Mouse (Mus musculus): Measurements from ENCODE around the gene Rftn1. TPM values are rescaled to one million over a fixed set of nuclear protein-coding genes. Genes with fewer than 3 reads are reported as not detected.

The Rftn1 gene
- polyA plus RNA-seq, 1 experiment = 2.8 TPM

DNA sequence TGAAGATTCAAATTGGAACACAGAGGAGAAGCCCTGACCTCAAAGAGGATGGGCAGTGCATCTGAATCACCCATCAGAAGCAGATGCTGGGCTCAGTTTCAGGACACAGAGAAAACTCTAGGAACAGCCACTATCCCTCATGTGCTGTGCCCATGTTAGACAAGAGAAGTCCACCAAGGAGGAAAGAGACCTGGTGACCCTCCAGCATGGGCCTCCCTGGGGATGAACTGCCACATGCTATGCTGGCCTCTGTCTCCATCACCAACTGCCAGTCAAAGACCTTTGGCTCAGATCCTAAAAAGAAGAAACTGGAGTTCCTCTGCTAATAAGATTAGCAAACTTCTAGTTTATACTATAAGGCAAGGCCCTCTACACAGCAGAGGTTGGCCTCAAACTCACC is 188.7 kb downstream of the Rftn1 start:
- H3K36me3 ChIP-seq (ENCODE audit: control insufficient read depth, insufficient read depth, low read length) = no peaks in the 10 kb centered on the region
- H3K27ac ChIP-seq (ENCODE audit: control insufficient read depth, insufficient read depth, low read depth, low read length) = no peak overlapping the region
- H3K4me3 ChIP-seq (ENCODE audit: control insufficient read depth, low read depth, low read length) = no peak overlapping the region
- TF ChIP-seq POLR2A (IDR thresholded peaks at IDR 0.05; ENCODE audit: control insufficient read depth, low read depth, low read length) (no peak), CTCF (IDR thresholded peaks at IDR 0.05; ENCODE audit: control insufficient read depth, insufficient read depth, insufficient replicate concordance, low read depth, low read length) (no peak)
- no peaks in the 10 kb centered on the region for H3K27me3 ChIP-seq (ENCODE audit: control insufficient read depth, insufficient read depth, low read length)
- no peaks in the 10 kb centered on the region for H3K4me1 ChIP-seq (ENCODE audit: control insufficient read depth, insufficient read depth, low read length)

DNA sequence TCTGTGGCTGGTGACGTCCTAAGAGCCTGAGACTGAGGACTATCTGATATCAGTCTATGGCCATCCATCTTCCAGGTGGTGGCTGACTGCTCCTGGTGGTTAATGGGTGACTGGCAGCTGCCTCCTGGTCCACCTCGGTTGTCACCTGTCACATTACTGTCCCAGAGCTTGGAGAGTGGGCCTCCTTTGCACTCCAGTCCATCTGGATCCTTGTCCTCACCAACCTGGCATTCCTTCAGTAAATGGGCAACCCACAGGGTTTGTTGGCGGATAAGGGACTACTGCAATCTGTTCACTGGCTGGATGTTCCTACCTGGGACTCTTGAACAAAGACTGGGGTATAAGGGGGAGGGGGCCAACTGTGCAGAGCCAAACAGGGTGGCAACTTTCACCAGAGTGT is 189.9 kb downstream of the Rftn1 start:
- Histone ChIP-seq H3K27ac (ENCODE audit: control insufficient read depth, insufficient read depth, low read depth, low read length) (no peak overlapping the region), H3K27me3 (ENCODE audit: control insufficient read depth, insufficient read depth, low read length) (no peaks in the 10 kb centered on the region), H3K4me3 (ENCODE audit: control insufficient read depth, low read depth, low read length) (no peak overlapping the region), H3K4me1 (ENCODE audit: control insufficient read depth, insufficient read depth, low read length) (no peaks in the 10 kb centered on the region), H3K36me3 (ENCODE audit: control insufficient read depth, insufficient read depth, low read length) (no peaks in the 10 kb centered on the region)
- TF ChIP-seq CTCF (IDR thresholded peaks at IDR 0.05; ENCODE audit: control insufficient read depth, insufficient read depth, insufficient replicate concordance, low read depth, low read length) (no peak), POLR2A (IDR thresholded peaks at IDR 0.05; ENCODE audit: control insufficient read depth, low read depth, low read length) (no peak)

DNA sequence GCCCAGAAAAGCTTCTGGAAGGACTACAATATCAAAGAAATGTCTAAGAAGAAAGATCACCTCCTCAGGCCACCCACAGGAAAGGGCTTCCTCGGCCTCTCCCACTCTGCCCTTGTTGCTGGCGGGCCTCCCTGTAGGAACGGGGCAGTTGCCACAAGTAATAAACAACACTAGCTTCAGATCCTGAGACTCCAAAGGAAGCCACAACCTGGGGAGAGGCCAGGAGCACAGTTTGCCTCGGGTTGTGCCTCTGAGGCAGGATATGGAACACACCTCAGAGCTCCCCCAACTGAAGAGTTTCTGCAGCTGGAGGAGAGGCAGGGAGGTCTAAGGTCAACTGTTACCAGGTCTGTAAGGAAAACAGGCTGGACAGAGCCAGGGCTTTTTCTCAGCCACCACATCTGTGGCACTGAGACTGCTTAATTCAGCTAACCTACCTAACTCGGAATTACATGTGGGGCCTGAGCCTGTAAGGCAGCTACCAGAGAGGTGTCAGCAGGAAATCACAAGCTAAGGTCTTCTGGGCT is 193.8 kb downstream of the Rftn1 start:
- TF ChIP-seq POLR2A (IDR thresholded peaks at IDR 0.05; ENCODE audit: control insufficient read depth, low read depth, low read length) = no peak
- Histone ChIP-seq H3K4me1 (ENCODE audit: control insufficient read depth, insufficient read depth, low read length) (no peaks in the 10 kb centered on the region), H3K4me3 (ENCODE audit: control insufficient read depth, low read depth, low read length) (no peak overlapping the region), H3K27ac (ENCODE audit: control insufficient read depth, insufficient read depth, low read depth, low read length) (no peak overlapping the region), H3K27me3 (ENCODE audit: control insufficient read depth, insufficient read depth, low read length) (no peaks in the 10 kb centered on the region), H3K36me3 (ENCODE audit: control insufficient read depth, insufficient read depth, low read length) (no peaks in the 10 kb centered on the region)

DNA sequence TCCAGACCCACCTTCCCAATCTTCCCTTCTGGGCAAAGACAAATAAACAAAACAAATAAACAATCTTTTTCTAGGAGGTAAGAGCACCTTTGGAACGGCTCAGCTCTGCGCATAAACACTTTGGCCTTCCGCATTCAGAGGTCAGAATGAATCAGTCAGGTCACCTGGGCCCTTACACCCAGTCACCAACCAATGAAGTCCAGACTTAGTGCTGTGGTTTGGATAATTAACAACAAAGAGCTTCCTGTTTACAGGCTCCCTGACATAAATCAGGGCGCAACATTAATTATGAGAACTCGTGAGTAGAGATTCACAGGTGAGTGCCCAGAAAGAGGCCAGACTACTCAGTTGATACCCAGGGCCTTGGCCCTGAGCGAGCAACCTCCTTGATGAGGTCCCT is 194.4 kb downstream of the Rftn1 start:
- Histone ChIP-seq H3K36me3 (ENCODE audit: control insufficient read depth, insufficient read depth, low read length) (no peaks in the 10 kb centered on the region), H3K4me3 (ENCODE audit: control insufficient read depth, low read depth, low read length) (no peak overlapping the region), H3K4me1 (ENCODE audit: control insufficient read depth, insufficient read depth, low read length) (no peaks in the 10 kb centered on the region), H3K27me3 (ENCODE audit: control insufficient read depth, insufficient read depth, low read length) (no peaks in the 10 kb centered on the region), H3K27ac (ENCODE audit: control insufficient read depth, insufficient read depth, low read depth, low read length) (no peak overlapping the region)
- TF ChIP-seq POLR2A (IDR thresholded peaks at IDR 0.05; ENCODE audit: control insufficient read depth, low read depth, low read length) (no peak), CTCF (IDR thresholded peaks at IDR 0.05; ENCODE audit: control insufficient read depth, insufficient read depth, insufficient replicate concordance, low read depth, low read length) (no peak)

DNA sequence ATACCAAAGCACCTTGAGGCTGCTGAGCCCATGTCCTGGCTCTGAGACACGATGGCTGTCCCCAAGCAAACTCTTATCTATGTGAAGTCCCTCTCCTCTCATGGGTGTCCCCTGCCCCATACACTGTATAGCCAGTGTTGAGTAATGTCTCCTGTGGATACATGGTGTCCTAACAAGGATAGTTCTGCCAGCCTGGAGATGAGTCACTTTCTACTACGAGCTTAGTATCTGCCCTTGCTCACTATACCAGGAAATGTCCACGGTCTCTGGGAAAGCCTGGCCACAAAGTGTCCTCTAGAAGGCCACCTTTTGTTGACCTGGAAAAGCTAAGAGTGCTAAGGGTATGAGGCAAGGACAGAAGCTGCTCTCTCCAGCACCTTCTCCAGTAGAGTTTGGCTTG is 195.2 kb downstream of the Rftn1 start:
- Histone ChIP-seq H3K36me3 (ENCODE audit: control insufficient read depth, insufficient read depth, low read length) (no peaks in the 10 kb centered on the region), H3K27me3 (ENCODE audit: control insufficient read depth, insufficient read depth, low read length) (no peaks in the 10 kb centered on the region), H3K4me1 (ENCODE audit: control insufficient read depth, insufficient read depth, low read length) (no peaks in the 10 kb centered on the region), H3K4me3 (ENCODE audit: control insufficient read depth, low read depth, low read length) (no peak overlapping the region), H3K27ac (ENCODE audit: control insufficient read depth, insufficient read depth, low read depth, low read length) (no peak overlapping the region)
- no peak for TF ChIP-seq POLR2A (IDR thresholded peaks at IDR 0.05; ENCODE audit: control insufficient read depth, low read depth, low read length)
- no peak for TF ChIP-seq CTCF (IDR thresholded peaks at IDR 0.05; ENCODE audit: control insufficient read depth, insufficient read depth, insufficient replicate concordance, low read depth, low read length)

DNA sequence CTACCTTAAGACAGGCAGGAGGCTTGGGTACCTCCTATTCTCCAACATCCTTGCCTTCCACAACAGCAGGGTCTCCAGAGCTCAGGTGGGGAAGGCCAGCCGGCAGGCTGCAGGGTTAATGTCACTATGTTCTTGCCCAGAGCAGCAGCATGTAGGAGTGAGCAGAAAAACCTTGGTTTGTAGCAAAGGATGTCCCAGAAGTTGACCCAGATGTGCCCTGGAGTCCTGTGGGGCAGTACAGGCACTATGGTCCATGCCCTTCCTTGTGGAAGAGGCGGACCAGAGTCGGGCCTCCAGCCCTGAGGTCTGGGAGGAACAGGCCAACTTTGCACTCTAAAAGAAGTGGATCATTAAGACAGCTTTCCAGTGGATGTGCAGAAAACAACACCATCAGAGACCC is 196.8 kb downstream of the Rftn1 start:
- no peaks in the 10 kb centered on the region for H3K36me3 ChIP-seq (ENCODE audit: control insufficient read depth, insufficient read depth, low read length)

DNA sequence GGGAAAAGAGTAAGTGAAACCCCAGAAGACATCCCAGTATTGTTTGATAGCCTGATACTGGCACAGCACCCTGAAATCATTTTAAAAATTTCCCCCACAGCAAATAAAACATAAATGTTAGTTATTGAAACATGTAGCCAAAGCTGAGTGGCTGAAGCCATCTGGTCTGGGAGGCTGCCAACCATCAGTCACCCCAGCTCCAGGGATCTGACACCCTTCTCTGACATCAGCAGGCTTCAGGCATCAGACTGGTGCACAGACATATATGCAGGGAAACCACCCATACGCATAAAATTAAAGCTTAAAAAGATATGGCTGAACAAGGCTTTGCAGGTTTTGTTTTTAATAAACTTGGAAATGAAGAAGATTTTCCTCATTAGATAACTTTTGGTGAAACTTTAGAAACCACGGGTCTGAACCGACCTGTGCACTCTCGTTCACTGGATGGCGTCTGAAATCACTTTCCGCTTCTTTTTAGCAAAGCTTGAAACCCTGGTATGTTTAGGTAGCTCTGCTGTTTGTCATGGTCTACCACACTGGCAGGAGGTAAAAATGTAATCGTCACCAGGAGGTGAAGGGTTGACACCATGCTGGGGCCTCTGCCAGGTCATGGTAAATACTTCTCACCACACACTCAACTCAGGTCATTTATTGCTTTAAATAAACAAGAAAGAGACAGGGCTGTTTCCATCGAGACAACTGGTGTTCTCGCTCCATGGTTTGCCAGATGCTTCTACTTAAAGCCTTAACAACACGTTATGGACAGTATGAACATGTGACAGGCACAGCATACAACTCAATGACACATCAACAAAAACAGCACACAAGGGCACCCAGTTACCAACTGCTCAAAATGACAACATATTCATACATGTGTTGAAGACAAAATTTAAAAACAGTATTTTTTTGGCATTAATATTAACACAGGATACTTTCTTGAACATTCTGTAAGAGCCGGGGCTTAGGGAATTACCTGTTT is 197.6 kb downstream of the Rftn1 start:
- TF ChIP-seq POLR2A (IDR thresholded peaks at IDR 0.05; ENCODE audit: control insufficient read depth, low read depth, low read length) (no peak), CTCF (IDR thresholded peaks at IDR 0.05; ENCODE audit: control insufficient read depth, insufficient read depth, insufficient replicate concordance, low read depth, low read length) (no peak)
- Histone ChIP-seq H3K4me1 (ENCODE audit: control insufficient read depth, insufficient read depth, low read length) (no peaks in the 10 kb centered on the region), H3K27me3 (ENCODE audit: control insufficient read depth, insufficient read depth, low read length) (no peaks in the 10 kb centered on the region), H3K36me3 (ENCODE audit: control insufficient read depth, insufficient read depth, low read length) (no peaks in the 10 kb centered on the region), H3K27ac (ENCODE audit: control insufficient read depth, insufficient read depth, low read depth, low read length) (no peak overlapping the region), H3K4me3 (ENCODE audit: control insufficient read depth, low read depth, low read length) (no peak overlapping the region)

More for the DNA sequence above, 196.8 kb downstream of the Rftn1 start:
- Histone ChIP-seq H3K4me3 (ENCODE audit: control insufficient read depth, low read depth, low read length) (no peak overlapping the region), H3K27me3 (ENCODE audit: control insufficient read depth, insufficient read depth, low read length) (no peaks in the 10 kb centered on the region), H3K4me1 (ENCODE audit: control insufficient read depth, insufficient read depth, low read length) (no peaks in the 10 kb centered on the region), H3K27ac (ENCODE audit: control insufficient read depth, insufficient read depth, low read depth, low read length) (no peak overlapping the region)
- no peak for TF ChIP-seq CTCF (IDR thresholded peaks at IDR 0.05; ENCODE audit: control insufficient read depth, insufficient read depth, insufficient replicate concordance, low read depth, low read length)
- TF ChIP-seq POLR2A (IDR thresholded peaks at IDR 0.05; ENCODE audit: control insufficient read depth, low read depth, low read length) = no peak
